Mouse (Mus musculus): ENCODE measurements around the gene Sstr3.

Sstr3 gene

DNA sequence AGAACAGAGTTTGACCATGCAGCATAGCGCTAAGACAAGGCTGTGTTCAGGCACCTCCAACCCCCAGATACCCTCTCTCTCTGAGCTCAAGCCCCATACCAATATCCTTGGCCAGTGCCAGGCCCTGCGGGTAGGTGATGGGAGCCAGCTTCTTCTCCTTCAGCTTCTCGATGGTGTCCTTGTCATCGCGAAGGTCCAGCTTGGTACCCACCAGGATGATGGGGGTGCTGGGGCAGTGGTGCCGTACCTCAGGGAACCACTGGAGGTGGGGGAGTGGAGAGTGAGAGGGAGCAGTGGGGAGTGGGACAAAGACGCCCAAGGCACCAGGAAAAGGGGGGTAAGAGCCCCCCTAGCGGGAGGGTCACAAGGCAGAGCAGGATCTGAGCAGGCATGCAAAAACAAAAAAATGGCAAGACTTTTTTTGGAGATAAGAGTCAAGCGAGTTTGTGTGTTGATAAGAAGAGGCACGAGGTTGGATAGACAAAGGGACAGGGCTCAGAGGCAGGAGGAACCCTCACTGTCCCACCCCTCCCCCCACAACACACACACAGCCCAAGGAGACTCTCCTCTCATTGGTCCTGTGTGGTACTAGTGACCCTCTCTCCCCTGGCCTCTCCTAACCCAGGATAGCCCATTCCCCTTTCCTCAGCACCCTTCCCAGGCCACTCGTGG lies 20.4 kb upstream of the Sstr3 start:
- in situ Hi-C loops (cut with MboI; ENCODE audit: low pct_unique_long_range_greater_than_20kb in 1 of 2, low sequenced_read_pairs in 2 of 2, unreplicated experiment in 1 of 2), result no loop called here

DNA sequence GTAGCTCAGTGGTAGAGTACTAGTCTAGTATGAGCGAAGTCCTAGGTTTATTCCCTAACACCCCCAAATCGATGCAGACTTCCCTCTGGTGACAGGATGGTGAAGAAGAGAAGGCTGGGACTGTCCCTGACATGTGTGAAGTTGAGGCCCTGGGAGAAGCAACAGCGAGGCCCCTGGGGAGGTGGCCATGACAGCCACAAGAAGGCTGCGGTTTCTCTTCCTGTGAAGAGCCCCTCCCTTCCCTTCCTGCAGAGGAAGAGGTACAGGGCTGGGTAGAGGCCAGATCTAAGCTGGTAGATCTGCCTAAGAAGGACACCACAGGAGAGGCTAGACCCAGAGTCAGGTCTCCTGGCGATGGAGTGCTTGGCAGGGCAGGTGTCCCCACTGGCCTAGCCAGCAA lies 19.5 kb upstream of the Sstr3 start:
- in situ Hi-C loops (cut with MboI; ENCODE audit: low pct_unique_long_range_greater_than_20kb in 1 of 2, low sequenced_read_pairs in 2 of 2, unreplicated experiment in 1 of 2), result no loop called here

DNA sequence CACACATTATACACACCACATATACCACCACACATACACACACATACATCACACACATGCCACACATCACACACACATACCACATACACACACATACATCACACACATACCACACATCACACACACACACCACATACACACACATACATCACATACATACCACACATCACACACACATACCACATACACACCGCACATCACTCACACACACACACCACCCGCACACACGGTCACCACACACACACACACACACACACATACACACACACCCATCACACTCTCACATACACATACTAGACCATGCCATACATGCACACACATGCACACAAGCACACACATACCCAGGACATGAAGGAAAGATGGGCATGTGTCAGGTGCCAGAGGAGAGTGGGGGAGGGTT lies 18.9 kb upstream of the Sstr3 start:
- in situ Hi-C loops (cut with MboI; ENCODE audit: low pct_unique_long_range_greater_than_20kb in 1 of 2, low sequenced_read_pairs in 2 of 2, unreplicated experiment in 1 of 2), result no loop called here

DNA sequence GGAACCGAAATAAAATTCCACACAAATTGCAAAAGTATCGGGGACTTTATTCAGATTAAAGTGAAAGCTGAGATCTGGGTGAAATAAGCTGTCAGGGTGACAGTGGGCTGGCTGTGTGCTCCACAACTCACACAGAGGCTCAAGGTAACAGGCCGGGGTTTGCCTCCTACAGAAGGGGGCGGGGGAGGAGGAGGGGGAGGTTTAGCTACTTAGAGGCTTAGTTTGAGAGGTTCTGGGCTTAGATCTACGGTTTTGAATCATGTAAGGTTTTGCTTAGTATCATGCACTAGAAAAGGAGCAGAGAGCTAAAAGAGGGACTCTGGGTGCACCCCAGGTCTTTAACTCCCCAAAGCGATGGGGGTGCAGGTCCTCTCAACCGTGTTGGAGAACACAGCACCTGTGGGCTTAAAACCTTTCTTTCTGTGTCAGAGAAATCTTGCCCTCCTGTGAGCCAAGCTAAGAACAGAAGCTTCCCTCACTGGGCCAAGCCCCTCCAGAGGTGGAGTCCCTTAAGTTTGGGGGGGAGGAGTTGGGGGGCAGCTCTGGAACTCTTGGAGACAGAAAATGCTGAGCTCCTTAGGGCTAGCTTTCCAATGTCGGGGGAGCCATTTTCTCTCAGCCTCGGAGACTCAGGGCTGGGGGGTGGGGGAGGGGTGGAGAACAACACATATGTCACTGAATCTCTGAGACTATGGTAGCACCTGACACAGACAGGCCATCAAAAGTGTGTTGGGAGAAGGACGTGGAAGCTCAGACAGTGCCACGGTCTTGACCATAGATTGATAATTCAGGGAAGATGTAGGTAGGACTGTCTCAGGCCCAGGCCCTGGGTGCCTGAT lies 14.9 kb upstream of the Sstr3 start:
- in situ Hi-C loops (cut with MboI; ENCODE audit: low pct_unique_long_range_greater_than_20kb in 1 of 2, low sequenced_read_pairs in 2 of 2, unreplicated experiment in 1 of 2), result no loop called here

DNA sequence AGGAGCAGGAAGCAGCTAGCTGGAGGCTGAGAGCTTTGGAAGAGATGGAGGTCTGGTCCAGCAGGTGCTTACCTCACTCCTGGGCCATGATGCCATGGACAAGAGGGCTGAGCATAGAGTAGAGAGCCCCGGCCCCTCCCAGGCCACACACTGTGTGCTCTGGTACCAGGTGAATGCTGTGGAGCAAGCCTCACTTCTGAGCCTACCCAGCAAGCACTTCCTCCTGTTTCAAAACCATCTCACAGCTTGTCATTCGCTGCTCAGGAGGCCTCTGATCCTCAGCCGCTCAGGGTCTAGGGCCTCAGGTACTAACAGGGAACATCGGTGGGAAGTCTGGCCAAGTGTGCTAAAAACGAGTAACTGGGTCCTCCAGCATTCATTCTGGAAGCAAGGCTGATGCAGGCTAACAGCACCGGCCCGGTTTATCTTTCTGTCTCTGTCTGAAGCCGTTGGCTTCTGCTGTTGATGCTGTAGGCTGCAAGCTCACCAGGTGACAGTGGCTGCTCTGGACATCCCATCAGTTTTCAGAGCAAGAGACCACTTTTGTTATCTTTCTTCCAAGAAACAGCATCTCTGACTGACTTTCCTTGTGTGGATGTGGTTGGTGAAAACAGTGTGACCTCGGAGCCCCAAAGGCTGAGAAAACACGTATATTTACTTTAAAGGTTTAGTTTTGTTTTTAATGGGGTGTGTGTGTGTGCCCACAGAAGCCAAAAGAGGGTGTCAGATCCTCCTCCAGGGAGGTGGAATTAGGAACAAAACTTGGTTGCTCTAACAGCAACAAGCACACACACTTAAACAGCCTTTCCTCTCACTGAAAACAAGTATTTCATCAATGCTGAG lies 13.4 kb upstream of the Sstr3 start:
- in situ Hi-C loops (cut with MboI; ENCODE audit: low pct_unique_long_range_greater_than_20kb in 1 of 2, low sequenced_read_pairs in 2 of 2, unreplicated experiment in 1 of 2), result no loop called here

DNA sequence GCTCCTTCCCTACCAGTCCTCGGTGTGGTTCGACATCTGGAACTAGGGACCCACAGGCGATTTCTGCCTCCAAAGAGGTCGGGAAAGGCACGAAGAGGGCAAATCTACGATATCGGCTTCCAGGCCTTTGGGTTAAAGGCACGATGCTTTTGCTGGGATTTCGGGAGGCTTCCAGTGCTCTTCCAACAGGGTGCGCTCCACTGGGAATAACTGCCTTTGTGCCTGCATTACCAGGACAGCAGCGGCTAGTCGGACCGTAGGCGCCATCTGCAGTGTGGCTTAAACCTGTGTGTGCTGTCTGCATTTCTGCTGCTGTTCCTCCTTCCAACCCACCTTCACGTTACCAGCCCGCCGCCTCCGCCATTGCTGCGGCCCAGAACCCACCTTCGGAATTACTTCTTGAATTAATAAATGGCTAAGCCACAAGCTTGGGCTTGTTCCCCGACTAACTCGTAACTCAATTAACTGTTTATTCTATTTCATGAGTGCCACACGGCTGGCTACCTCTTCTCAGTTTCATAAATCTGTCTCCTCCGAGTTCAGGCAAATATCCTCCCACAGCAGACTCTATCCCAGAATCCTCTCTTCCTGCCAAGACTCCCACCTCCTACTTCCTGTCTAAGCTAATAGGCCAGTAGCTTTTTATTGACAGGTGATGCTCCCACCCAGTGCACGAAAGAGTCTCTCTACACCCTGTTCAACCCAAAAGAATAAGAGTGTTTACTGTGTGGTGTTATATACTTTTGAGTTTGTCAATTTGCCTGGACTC lies 10.2 kb upstream of the Sstr3 start:
- in situ Hi-C loops (cut with MboI; ENCODE audit: low pct_unique_long_range_greater_than_20kb in 1 of 2, low sequenced_read_pairs in 2 of 2, unreplicated experiment in 1 of 2), result no loop called here

DNA sequence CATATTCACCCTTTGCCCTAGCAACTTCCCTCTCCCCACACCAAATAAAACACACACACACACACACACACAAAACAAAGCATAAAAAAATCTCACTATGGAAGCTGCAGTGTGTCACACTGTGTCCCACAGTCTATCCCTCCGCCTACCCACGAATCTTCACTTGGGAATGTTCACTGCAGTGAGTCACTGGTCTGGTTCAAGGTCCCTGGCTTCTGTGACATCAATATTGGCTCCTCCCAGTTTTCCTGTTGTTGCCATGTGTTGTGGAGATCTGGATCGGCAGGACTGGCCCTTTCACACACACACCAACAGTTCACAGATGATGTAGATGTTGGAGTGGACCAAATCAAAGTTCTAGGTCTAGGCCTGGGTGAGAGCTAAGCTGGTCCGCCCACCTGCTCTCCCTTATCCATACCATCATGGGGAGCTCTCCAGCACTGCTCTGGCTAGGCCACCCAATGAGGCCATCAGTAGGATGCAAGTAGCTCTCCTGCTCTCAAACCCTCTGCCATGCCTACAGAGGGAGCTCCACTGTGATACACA lies 4.8 kb upstream of the Sstr3 start:
- in situ Hi-C loops (cut with MboI; ENCODE audit: low pct_unique_long_range_greater_than_20kb in 1 of 2, low sequenced_read_pairs in 2 of 2, unreplicated experiment in 1 of 2), result loop anchor here in 1 of 2 experiments (5.0 kb wide), 1 partner anchor 38 kb away; no protein-coding TSS in a partner anchor

DNA sequence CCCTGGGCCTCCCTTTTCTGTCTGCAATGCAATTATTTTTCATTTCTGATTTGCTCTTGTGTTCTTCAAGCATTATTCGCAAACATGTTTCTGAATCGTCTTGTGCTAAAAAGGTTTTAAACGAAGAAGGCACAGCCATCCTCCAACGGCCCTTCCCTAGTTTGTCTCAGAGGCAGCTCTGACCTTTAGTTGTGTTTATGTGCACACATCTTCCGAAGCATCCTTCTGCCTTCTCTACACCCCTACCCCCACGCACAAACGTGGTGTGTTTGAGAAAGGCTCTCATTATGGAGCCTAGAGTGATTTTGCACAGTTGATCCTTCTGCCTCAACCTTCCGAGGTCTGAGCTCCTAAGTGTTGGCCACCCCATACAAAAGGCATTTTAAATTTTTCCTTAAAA lies 4.2 kb upstream of the Sstr3 start:
- in situ Hi-C loops (cut with MboI; ENCODE audit: low pct_unique_long_range_greater_than_20kb in 1 of 2, low sequenced_read_pairs in 2 of 2, unreplicated experiment in 1 of 2), result loop anchor here in 1 of 2 experiments (5.0 kb wide), 1 partner anchor 39 kb away; no protein-coding TSS in a partner anchor

DNA sequence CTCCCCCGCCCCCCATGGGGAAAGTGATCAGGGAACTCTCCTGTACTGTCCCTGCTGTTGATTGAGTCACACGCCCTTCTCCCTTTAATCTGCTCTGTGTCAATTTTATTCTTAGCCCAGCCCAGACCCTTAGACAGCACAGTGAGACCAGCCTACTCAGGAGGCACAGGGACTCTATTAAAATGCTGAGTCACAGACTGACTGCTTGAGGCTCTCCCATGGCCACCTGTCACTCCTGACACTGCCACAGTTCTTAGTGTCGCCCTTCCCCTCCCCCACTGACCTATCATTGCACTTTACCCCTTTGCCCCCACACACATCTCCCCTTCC lies 3.8 kb upstream of the Sstr3 start:
- in situ Hi-C loops (cut with MboI; ENCODE audit: low pct_unique_long_range_greater_than_20kb in 1 of 2, low sequenced_read_pairs in 2 of 2, unreplicated experiment in 1 of 2), result loop anchor here in 1 of 2 experiments (5.0 kb wide), 1 partner anchor 39 kb away; no protein-coding TSS in a partner anchor

DNA sequence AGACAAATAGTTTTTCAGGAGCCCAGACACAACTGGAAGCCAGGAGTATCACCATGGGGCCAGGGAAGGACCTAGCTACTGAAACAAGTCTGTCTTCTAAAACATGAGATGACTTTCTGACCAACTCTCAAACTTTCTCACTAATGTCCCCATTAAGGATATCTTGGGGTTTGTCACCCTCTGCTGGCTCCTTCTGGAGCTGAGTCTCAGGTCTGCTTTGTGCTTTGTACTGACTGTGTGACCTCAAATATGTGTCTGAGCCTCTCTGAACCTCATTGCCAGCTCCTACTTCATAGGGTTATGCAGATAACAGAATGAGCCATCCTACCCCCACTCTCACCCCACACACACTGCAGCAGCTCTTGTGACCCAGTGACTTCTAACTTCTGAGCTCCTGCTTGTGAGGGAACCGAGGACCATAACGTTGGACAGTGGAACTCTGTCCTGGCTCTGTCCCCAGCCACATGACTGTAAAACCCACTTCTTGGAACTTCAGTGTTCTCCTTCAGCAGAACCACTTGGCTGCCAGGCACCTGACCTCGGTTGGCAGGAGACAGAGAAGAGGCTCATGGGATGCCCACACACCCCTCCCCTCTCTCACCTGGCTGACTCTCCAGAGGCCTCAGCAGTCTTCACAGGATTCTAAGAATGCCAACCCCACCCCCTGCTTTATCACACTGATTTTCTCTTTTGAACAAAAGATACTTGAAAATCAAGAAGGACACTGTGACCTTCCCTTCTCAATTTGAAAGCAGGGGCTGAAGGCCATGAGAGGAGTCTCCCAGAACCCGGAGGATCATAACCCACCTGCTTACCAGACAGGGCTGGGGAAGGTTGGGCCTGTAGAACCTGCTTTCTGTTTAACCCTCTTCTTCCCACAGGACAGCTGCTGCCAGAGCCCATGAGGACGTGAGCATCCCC lies 3.2 kb upstream of the Sstr3 start:
- in situ Hi-C loops (cut with MboI; ENCODE audit: low pct_unique_long_range_greater_than_20kb in 1 of 2, low sequenced_read_pairs in 2 of 2, unreplicated experiment in 1 of 2), result loop anchor here in 1 of 2 experiments (5.0 kb wide), 1 partner anchor 40 kb away; no protein-coding TSS in a partner anchor

DNA sequence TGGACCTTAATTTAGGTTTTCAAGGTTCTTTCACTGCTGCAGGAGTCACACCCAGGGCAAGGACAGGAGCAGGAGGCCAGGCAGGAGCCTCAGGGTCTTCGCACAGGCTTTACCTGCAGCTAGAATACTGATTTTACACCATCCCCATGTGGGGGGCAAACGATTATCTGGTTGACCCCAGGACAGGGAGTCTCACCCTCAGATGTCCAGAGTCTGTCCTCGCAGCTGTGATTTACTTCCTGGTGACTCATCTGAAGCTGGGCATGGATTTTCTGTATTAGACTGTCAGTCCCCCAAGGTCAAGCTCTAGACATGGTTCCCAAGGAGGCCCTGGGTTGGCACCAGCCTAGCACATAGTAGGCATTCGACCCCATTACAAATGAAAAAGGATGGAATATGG lies 1.6 kb upstream of the Sstr3 start:
- in situ Hi-C loops (cut with MboI; ENCODE audit: low pct_unique_long_range_greater_than_20kb in 1 of 2, low sequenced_read_pairs in 2 of 2, unreplicated experiment in 1 of 2), result loop anchor here in 1 of 2 experiments (5.0 kb wide), 1 partner anchor 41 kb away; no protein-coding TSS in a partner anchor

DNA sequence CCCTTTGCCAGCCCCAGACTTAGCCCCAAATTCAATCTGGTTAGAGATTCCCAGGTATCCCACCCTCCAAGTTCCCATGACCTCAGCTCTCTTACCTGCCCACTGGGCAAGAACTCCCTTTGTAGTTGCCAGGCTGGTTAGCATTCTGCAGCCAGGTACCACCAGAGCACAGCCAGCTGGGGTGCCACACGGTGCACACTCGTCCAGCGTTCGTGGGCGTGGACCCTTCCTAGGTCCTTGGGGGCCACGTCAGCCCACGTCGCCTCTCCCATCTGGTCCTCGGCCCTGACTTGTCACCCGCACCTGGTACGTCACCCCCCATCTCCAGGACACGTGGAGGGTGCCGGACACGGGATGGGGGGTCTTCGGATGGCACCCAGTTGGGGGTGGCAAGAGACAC lies 444 bp downstream of the Sstr3 start:
- in situ Hi-C loops (cut with MboI; ENCODE audit: low pct_unique_long_range_greater_than_20kb in 1 of 2, low sequenced_read_pairs in 2 of 2, unreplicated experiment in 1 of 2), result no loop called here

DNA sequence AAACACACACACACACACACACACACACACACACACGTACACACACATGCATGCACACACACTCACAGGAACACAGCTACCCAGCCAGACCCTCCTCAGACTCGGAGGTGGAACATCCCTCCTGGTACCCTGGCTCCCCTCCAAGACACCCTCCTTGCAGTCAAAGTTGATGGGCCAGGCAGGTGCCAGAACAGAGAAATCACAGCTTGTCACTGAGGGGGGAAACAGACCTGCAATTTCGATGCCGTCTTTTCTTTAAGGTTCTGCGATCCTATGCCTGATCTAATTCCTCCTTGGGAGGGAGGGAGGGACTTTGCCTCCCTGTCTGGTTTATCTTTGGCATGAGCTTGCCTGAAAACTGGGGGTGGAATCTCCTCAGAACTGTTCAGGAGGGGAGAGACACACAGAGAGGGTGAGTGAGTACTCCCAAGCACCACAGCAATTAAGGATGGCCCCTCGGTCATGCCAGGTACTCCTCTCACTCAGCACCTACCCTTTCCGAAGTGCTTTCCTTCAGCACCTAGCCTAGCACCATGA lies 1.6 kb downstream of the Sstr3 start:
- in situ Hi-C loops (cut with MboI; ENCODE audit: low pct_unique_long_range_greater_than_20kb in 1 of 2, low sequenced_read_pairs in 2 of 2, unreplicated experiment in 1 of 2), result no loop called here

DNA sequence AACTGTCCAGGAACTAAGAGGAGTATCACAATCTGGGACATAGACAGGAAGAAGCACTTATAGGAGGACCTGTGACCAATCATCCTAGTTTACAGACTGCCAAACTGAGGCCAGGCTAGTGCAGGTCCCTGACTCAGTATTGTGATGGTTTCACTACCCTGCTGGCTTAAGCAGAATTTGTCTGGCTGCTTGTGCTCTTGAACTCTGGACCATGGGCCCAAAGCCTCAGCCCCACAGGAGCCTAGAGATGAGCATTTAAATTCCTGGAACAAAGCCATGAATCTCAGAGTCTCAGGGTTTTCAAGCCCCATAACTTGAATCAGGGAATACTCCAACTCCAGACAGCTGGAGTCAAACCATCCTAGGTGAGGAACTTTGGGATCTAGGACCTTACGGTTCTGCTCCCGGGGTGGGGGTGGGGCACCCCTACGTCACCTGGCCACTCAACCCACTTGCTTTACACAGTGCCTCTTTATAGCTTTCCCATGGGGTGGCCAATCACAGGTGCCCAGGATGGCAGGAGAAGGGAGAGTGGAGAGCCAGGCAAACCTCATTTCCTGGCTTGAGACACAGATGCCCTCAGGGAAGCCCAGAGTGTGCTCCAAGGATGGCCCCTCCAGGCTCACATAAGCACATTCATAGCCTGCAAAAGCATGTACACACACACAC lies 2.3 kb downstream of the Sstr3 start:
- in situ Hi-C loops (cut with MboI; ENCODE audit: low pct_unique_long_range_greater_than_20kb in 1 of 2, low sequenced_read_pairs in 2 of 2, unreplicated experiment in 1 of 2), result no loop called here

DNA sequence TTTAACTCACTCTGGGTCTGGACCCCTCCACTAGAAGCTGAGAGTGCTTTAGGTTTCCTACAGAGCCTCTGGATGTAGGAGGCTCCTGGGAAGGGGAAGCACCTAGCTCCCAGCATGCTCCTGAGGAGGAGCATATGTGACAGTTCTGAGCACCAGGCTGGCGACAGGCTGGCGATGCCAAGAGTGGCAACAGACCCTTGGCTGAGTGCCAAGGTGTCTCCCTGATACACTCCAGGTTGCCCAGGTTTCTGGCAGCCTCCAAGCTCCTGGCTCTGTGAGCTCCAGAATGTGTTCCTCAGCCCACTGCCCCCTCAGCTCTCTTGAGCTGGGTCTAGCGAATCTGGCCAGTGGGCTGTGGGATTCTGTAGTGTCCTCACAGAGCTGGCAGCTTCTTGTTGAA lies 2.9 kb downstream of the Sstr3 start:
- in situ Hi-C loops (cut with MboI; ENCODE audit: low pct_unique_long_range_greater_than_20kb in 1 of 2, low sequenced_read_pairs in 2 of 2, unreplicated experiment in 1 of 2), result no loop called here

DNA sequence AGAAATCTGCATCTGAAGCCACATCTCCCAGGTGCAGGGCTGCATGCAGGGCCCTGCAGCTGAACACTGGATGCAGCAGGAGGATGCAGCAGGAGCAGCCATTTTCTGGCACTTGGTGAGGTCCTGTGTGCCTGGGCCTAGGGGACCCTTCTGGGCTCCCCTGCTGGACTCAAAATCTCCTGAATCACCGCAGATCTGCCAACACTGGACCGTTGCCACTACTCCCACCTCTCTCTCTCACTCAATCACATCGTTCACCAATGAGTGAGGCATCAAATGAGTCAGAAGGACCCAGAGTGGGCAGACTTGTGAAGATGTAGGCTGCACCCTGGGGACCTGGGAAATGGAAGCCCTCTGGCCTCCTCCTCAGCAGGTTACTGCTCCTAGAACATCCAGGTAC lies 3.4 kb downstream of the Sstr3 start:
- in situ Hi-C loops (cut with MboI; ENCODE audit: low pct_unique_long_range_greater_than_20kb in 1 of 2, low sequenced_read_pairs in 2 of 2, unreplicated experiment in 1 of 2), result no loop called here

Measured in mouse embryonic stem cell (cell line).